Mouse (Mus musculus): ENCODE measurements at regions not wholly inside any gene's neighbourhood (a gene's known extent, or its start where the extent isn't known, plus 50 kb on each side); places are given as distances from the start of the nearest gene placed in this dataset.

DNA sequence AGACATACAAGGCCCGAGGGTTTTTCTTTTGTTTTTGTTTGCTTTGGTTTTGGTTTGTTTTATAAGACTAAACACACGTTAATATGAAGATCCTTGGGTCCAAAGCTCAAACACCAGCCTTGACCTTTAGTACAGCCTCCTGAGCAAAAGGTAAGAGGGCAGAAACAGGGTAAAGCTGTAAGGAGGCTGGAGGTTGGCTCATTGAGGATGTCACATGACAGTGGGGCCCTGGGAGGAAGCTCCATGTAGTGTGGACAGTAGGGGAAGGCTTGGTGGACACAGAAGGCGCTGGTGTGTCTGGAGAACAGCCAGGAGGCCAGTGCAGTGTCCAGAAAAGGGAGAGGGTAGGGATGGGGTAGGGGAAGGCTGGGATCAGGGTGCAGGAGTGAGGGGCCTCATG is 89.6 kb upstream of the Cdh4 start:
- DNase-seq (ENCODE audit: low spot score in 2 of 2), result no peak

DNA sequence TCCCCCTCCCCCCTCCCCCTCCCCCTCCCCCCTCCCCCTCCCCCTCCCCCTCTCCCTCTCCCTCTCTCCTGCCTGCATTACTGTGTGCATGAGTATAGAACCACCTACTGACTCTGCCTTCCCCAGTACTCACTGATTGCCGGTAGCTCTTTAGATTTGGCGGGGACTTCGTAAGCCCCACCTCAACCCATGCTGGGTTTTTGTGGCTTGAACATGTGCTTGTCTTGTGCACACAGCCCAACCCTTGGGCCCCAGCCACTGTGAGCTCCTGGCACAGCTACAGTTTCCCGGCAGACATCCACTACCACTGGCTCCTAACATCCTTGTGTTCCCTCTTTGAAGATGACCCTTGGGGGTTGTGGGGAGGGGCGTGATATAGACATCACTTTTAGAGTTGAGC is 87.4 kb upstream of the Cdh4 start:
- no peak for DNase-seq (ENCODE audit: low spot score in 2 of 2)

DNA sequence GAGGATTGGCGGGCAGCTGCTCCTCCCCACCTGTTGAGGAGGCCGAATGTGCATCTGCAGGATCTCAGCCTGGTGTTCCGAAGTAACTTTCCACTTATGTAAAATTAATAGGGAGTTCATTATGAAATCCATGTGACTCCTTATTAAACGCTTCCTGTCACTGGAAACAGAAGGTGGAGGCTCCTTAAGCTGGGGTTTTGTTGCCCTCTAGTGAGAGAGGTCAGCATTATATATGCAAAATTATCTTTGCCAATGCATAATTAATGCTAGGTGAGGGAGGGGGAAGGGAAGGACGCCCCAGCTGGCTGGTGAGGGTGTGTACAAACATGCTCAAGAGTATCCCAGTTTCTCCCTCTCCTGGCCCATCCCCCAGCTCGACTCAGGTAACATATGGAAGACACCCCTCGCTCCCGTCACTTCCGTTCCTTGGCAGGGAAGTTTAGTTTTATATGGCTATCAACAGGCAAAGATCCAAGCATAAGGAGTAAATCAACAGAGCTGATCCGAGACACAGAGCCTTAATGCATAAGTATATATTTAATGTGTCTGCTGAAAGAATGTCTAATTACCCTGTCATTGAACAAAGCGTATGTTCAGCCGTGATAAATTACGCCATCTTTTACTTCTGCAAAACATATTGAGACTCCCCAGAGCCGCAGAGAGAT is 71.2 kb upstream of the Cdh4 start:
- no peak for DNase-seq (ENCODE audit: low spot score in 2 of 2)

DNA sequence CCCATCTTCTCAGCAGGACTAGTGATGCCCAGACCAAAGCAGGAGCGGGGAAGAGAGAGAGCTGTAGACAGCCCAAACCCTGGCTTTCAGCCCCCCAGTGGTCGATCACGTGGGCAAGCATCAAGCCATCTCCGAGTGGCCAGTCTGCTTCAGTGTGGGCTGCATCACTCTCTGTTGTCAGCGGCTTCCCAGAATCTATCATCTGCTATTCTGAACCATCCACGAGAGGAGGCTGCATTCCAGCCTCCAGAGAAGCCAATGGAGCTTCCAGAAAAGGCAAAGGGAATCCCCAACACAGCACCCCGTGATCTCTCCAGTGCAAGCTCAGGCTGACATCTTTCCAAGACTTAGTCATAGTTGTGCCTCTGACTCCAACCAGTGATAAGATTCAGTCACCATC is 70.7 kb upstream of the Cdh4 start:
- DNase-seq (ENCODE audit: low spot score in 2 of 2), result no peak

DNA sequence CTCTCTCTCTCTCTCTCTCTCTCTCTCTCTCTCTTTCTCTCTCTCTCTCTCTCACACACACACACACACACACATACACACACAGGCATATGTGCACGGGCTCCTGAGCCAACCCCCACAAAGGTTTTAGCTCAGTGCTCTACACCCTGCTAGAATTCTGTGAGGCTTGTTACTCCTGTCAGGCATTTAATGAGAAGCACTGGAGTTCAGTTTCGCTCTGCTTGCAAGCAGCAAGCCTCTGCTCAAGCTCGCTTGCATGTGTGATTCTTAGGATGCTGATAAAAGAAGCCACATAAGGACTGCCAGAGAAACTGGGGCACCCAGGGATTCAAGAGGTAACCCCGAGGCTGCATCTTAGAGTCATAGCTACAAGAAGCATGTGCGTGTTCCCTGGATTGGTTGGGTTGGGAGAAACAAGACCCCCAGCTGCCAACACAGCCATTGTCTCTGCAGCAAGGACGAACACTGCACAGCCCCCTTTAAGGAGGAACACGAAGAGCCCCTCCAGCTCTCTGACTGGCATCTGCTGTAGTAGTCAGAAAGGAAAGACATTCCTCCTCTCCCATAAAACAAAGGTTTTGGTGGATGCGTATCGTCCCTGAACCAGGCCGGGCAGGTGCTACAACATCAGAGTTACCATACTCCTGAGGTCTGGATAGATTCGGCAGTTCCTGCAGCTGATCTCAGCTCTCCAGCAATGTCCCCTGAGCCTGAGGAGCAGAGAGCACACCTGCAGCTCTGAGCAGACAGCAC is 62.4 kb upstream of the Cdh4 start:
- DNase-seq (ENCODE audit: low spot score in 2 of 2), result no peak

DNA sequence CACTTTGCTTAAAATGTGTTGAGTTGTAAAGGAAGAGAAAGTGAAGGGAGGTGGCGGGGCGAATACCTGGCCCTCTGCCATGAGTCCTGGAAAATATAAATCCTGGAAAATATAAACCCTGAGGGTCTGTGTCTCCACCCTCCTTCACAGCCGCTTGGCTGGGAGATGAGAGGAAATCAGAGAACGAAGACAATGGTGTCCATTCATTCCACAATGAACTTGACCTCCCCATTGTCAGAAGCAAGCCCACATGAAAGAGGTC is 61.9 kb upstream of the Cdh4 start:
- DNase-seq (ENCODE audit: low spot score in 2 of 2), result no peak

DNA sequence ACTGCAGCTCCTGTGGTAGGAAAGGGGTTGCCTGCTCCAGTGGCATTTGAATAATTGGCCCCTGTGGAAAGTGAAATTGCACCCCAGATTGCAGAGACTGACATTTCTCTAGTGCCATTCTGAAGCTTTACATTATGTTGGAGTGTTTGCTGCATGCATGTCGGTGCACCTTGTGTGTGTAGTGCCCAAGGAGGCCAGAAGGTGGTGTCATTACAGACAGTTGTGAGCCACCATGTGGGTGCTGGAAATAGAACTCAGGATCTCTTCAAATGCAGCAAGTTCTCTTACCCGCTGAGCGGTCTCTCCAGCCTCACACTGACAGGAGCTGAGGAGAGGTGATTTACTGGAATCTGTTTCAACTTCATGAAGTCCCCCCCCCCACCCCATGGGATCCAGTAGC is 60.3 kb upstream of the Cdh4 start:
- no peak for DNase-seq (ENCODE audit: low spot score in 2 of 2)

DNA sequence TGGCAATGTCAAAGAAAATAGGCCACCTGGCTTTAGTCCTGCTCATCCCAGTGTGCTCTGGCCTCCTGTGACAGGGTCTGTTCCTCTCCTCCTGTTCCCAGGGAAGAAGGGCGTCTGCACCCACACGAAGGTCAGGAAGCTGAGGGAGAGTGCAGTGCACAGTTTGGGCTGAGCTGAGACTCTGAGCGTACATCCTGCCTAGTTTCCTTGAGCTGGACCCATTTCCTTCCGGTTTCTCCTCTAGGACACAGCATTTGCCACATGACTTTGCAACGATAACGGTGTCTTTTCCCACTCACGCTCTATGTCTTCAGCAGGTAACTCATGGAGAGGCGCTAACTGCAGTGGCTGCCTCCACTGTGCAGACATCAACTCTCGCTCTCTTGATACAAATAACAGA is 59.6 kb upstream of the Cdh4 start:
- no peak for DNase-seq (ENCODE audit: low spot score in 2 of 2)

DNA sequence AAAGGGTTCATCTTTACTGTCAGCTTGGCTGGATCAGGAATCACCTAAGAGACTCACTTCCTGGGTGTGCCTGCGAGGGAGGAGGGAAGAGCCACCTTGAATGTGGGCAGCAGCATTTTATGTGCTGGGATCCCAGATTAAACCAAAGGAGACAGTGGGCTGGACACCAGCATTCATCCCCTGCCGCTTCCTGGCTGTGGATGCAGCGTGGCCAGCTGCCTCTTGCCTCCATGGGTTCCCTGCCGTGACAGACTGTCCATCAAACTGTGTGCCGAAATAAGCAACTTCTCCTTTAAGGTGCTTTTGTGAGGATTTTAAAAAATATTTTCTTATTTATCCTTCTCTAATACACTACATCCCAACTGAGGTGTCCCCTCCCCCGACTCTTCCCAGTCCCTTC is 55.4 kb upstream of the Cdh4 start:
- no peak for DNase-seq (ENCODE audit: low spot score in 2 of 2)

DNA sequence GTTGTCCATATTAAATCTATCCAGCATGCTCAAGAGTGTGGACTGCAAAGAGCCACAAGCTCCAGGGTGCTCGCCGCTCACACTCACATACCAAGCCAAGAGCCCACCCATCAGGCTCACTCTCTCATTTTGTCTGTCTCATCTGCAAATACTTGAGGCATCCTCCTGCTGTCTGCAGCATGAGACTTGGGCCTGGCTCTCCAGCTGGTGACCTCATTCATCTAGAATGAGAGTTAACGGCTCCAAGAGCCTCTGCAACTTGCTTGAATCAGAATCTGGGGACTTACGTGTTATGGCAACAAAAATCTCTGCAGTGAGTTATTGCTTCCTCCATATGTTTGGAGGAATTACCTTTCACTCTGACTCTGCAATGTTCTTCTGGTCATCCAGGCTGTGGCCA is 51.7 kb upstream of the Cdh4 start:
- DNase-seq (ENCODE audit: low spot score in 2 of 2), result no peak

DNA sequence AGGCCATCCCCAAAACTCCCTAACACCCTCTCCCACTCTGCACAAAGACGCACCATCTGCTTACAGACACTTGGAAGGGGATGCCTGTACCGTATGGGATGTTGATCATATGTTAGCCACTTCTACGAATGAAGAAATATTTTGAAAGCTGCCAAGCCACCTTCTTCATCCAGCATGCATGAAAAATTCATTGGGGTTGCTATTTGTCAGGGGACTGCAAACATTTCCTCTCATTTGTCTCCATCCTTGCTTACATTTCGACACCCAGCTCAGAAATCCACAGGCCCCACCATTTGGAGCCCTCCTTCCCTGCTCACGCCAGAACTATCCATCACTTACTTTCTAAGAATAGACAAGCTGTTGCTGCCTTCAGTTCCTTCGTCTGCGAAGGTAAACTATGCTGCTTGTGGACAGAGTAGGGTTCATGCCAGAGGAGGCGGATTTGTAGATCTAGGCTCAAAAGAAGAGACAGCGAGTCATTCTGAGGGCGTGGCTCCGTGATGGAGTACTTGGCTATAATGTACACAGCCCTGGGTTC is 51.2 kb upstream of the Cdh4 start:
- DNase-seq (ENCODE audit: low spot score in 2 of 2), result no peak
